Mouse (Mus musculus) adrenal gland, adult (tissue): Measurements from ENCODE around the gene Slc17a8.
"Not testable (repeated sequence)": the region's sequence is repeated elsewhere in the genome, so short reads cannot be mapped to it uniquely, and the experiment has no call there.

Experiments used
- DNase-seq, 2 experiments: peaks; one replicate each; pipeline ENCODE4 v3.0.0; 2022 to 2023; ENCODE audit warnings: low spot score in 1 of 2; ENCODE audit not compliant: inconsistent age in 2 of 2

The Slc17a8 gene

GRCm38 (mm10) chr10:89621129-89621528 lies at the start of gene Slc17a8:
Gene Slc17a8 (minus strand): TSS chr10:89621253.
- DNase-seq = no peak

GRCm38 (mm10) chr10:89670371-89670770 lies 49.3 kb upstream of the Slc17a8 start:
- not testable (repeated sequence) for DNase-seq

- DNase-seq = no peak
Observed at GRCm38 (mm10) chr10:89667571-89667970, 46.5 kb upstream of the Slc17a8 start.

GRCm38 (mm10) chr10:89665679-89666078 lies 44.6 kb upstream of the Slc17a8 start:
- DNase-seq = no peak

- no peak for DNase-seq
Observed at GRCm38 (mm10) chr10:89664977-89665645, 44.1 kb upstream of the Slc17a8 start.

- no peak for DNase-seq
Observed at GRCm38 (mm10) chr10:89656366-89656765, 35.3 kb upstream of the Slc17a8 start.

GRCm38 (mm10) chr10:89652912-89653311 lies 31.9 kb upstream of the Slc17a8 start:
- DNase-seq = no peak

- peak; percentile 38 to 67 for DNase-seq
Observed at GRCm38 (mm10) chr10:89651691-89652090, 30.6 kb upstream of the Slc17a8 start.

- DNase-seq = no peak
Observed at GRCm38 (mm10) chr10:89646918-89647317, 25.9 kb upstream of the Slc17a8 start.

GRCm38 (mm10) chr10:89637001-89637400 lies 15.9 kb upstream of the Slc17a8 start:
- DNase-seq = peak in 1 of 2 experiments; percentile 65

- peak; percentile 32 to 60 for DNase-seq
Observed at GRCm38 (mm10) chr10:89635018-89635417, 14.0 kb upstream of the Slc17a8 start.

GRCm38 (mm10) chr10:89633736-89634426 lies 12.8 kb upstream of the Slc17a8 start:
- DNase-seq = no peak

GRCm38 (mm10) chr10:89633121-89633520 lies 12.1 kb upstream of the Slc17a8 start:
- DNase-seq = peak; percentile 43 to 83

- DNase-seq = no peak
Observed at GRCm38 (mm10) chr10:89631831-89632230, 10.8 kb upstream of the Slc17a8 start.

- no peak for DNase-seq
Observed at GRCm38 (mm10) chr10:89630564-89630963, 9.5 kb upstream of the Slc17a8 start.

GRCm38 (mm10) chr10:89630052-89630451 lies 9.0 kb upstream of the Slc17a8 start:
- peak; percentile 20 to 87 for DNase-seq

- DNase-seq = no peak
Observed at GRCm38 (mm10) chr10:89626714-89627113, 5.7 kb upstream of the Slc17a8 start.

GRCm38 (mm10) chr10:89624196-89624595 lies 3.1 kb upstream of the Slc17a8 start:
- no peak for DNase-seq

- DNase-seq = peak; percentile 55 to 83
Observed at GRCm38 (mm10) chr10:89599311-89599710, 21.7 kb downstream of the Slc17a8 start.

- no peak for DNase-seq
Observed at GRCm38 (mm10) chr10:89597275-89597674, 23.8 kb downstream of the Slc17a8 start.

GRCm38 (mm10) chr10:89595935-89596334 lies 25.1 kb downstream of the Slc17a8 start:
- no peak for DNase-seq

- DNase-seq = no peak
Observed at GRCm38 (mm10) chr10:89595514-89595913, 25.5 kb downstream of the Slc17a8 start.
